Comparison of ENCODE assay signal across 15 mouse cellular contexts in genomic region chr13:29765296-29765695, GRCm38 (mm10).
"Had no signal": no experiment of that assay in that cellular context is flagged by ENCODE, and none has a peak within 500 bp of the region (broad histone marks: within the 10 kb centered on the region; RNA-seq: fewer than 3 reads in every experiment).

No protein-coding gene starts in this region.

- H3K27me3 ChIP-seq: liver, embryonic 15.5 days; lung, embryonic 15.5 days; neural tube, embryonic 13.5 days; stomach, embryonic 15.5 days had no signal

- DNase-seq: kidney, adult 11 months; kidney, postnatal 25 days; retina, postnatal 1 day; right cerebral cortex, postnatal 4 days; spleen, adult 18-20 months; thymus, postnatal 36 days had no signal

- ATAC-seq: midbrain, embryonic 16.5 days had no signal

- H3K4me2 ChIP-seq: liver, embryonic 11.5 days; liver, embryonic 15.5 days; lung, embryonic 15.5 days; neural tube, embryonic 13.5 days; stomach, embryonic 15.5 days had no signal

- H3K4me3 ChIP-seq: left cerebral cortex, adult 2 months; limb, embryonic 10.5 days; liver, embryonic 15.5 days; lung, embryonic 15.5 days; midbrain, embryonic 10.5 days; neural tube, embryonic 13.5 days; stomach, embryonic 15.5 days had no signal

- H3K27ac ChIP-seq: left cerebral cortex, adult 2 months; limb, embryonic 10.5 days; liver, embryonic 15.5 days; lung, embryonic 15.5 days; midbrain, embryonic 10.5 days; neural tube, embryonic 13.5 days; stomach, embryonic 15.5 days had no signal

- H3K9me3 ChIP-seq: limb, embryonic 10.5 days; liver, embryonic 15.5 days; lung, embryonic 15.5 days; midbrain, embryonic 10.5 days; neural tube, embryonic 13.5 days; stomach, embryonic 15.5 days had no signal

- H3K9ac ChIP-seq: liver, embryonic 15.5 days; lung, embryonic 15.5 days; neural tube, embryonic 13.5 days; stomach, embryonic 15.5 days had no signal

- H3K36me3 ChIP-seq: limb, embryonic 10.5 days; liver, embryonic 15.5 days; lung, embryonic 15.5 days; midbrain, embryonic 10.5 days; neural tube, embryonic 13.5 days; stomach, embryonic 15.5 days had no signal
